Mouse (Mus musculus) intestine, embryonic 14.5 days (tissue): ENCODE results near the gene Tfdp1. TPM values are rescaled to one million over a fixed set of nuclear protein-coding genes. Genes with fewer than 3 reads are reported as not detected.

Experiments
- ATAC-seq: fragments of 200-750 bp; cut with Nextera tagmentation; replicated peaks from 2 replicates; pipeline ENCODE4 v1.8.0; 2017; ENCODE audit warnings: low read depth, moderate number of reproducible peaks, moderate TSS enrichment, moderate library complexity; ENCODE audit not compliant: low FRiP score, low TSS enrichment
- DNase-seq: peaks from one replicate; pipeline ENCODE4 v3.0.0-alpha.2; 2018; ENCODE audit warnings: low spot score
- H3K27ac ChIP-seq: fragments of 300-500 bp; sonication (generic); 2 replicates; pipeline ENCODE4 v1.5.1; 2014; ENCODE audit warnings: low read depth, mild to moderate bottlenecking, control low read depth
- H3K27me3 ChIP-seq: fragments of 300-500 bp; sonication (generic); replicated peaks from 2 replicates; pipeline ENCODE4 v1.6.1; 2014; ENCODE audit warnings: low read length, control low read depth; ENCODE audit not compliant: control insufficient read depth, insufficient read depth
- H3K36me3 ChIP-seq: fragments of 300-500 bp; sonication (generic); 2 replicates; pipeline ENCODE4 v1.6.1; 2014; ENCODE audit warnings: low read length, control low read depth; ENCODE audit not compliant: control insufficient read depth, insufficient read depth
- H3K4me1 ChIP-seq: fragments of 300-500 bp; sonication (generic); replicated peaks from 2 replicates; pipeline ENCODE4 v1.6.1; 2014; ENCODE audit warnings: low read length, control low read depth, mixed read lengths; ENCODE audit not compliant: control insufficient read depth, insufficient read depth
- H3K4me2 ChIP-seq: fragments of 300-500 bp; sonication (generic); 2 replicates; pipeline ENCODE4 v1.6.1; 2014; ENCODE audit warnings: low read length
- H3K4me3 ChIP-seq: fragments of 300-500 bp; sonication (generic); 2 replicates; pipeline ENCODE4 v1.5.1; 2014; ENCODE audit warnings: low read depth, low read length, control low read depth, mixed read lengths
- H3K9ac ChIP-seq: fragments of 300-500 bp; sonication (generic); 2 replicates; pipeline ENCODE4 v1.6.1; 2014; ENCODE audit warnings: mild to moderate bottlenecking, low read length
- H3K9me3 ChIP-seq: fragments of 300-500 bp; sonication (generic); 2 replicates; pipeline ENCODE4 v1.6.1; 2016; ENCODE audit warnings: low read length, control low read depth; ENCODE audit not compliant: control insufficient read depth
- WGBS: fragments of 180-500 bp; shearing (Covaris S2); extraction: QIAGEN DNeasy Blood & Tissue Kit; methylation state at CpG from one replicate; pipeline ENCODE4 v1.1.7; 2014; 5-methylcytosine and 5-hydroxymethylcytosine counted together
- polyA plus RNA-seq: library from polyadenylated mRNA; unstranded; fragments of >200 nt; fragmentation: Nextera tagmentation; extraction: Ambion mirVana; gene quantifications from 2 replicates; pipeline ENCODE4 v1.2.1, GENCODE M21; 2014

Tfdp1 gene
- polyA plus RNA-seq, 1 experiment from 2014 or later = 186 TPM

DNA sequence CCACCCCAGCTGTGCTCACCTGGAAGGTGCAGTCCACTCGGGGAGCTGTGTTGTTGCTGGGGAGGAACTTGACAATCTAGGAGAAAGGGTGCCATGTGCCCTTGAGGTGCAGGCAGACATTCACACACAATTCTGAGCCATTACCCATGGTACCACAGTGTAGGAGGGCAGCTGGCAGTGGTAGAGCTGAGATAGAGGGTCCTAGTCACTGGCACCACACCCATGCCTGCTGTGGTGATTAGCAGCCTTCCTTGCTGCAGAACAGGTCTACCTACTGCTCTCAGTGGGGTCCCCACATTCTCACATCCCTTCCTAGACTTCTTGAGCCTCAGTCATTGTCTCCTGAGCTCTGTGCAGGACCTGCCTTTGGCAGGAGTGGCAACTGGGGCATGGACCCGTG is 50.2 kb downstream of the Tfdp1 start:
- H3K9ac ChIP-seq = no peak overlapping the region
- 78% methylated on average over 2 of the region's 2 CpGs for WGBS

DNA sequence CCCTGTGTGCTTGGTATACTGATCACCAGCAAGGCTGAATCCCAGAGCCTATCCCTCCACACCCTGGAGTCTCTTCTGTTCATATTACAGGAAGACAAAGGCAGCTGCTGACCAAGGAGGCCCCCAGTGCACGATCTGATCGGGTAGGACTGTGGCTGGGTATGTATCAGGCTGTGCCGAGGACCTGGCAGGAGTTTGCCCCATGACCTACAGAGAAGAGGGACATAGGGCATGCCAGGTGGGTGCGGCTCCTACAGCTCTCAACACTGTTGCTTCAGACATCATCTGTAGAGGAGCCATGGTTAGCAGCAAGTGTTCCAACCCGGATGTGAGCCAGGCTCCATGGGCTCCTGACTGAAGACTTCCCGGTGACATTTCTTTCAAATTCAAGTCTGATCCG is 55.3 kb downstream of the Tfdp1 start:
- Histone ChIP-seq H3K9me3 (no peaks in the 10 kb centered on the region), H3K27me3 (no peaks in the 10 kb centered on the region), H3K9ac (no peak overlapping the region), H3K27ac (no peak overlapping the region), H3K4me2 (no peak overlapping the region), H3K4me3 (no peak overlapping the region), H3K4me1 (no peaks in the 10 kb centered on the region), H3K36me3 (no peaks in the 10 kb centered on the region)
- WGBS = 90% methylated on average over 7 of the region's 7 CpGs
- ATAC-seq (no peak), DNase-seq (no peak)

More for the DNA sequence above, 50.2 kb downstream of the Tfdp1 start:
- Histone ChIP-seq H3K36me3 (no peaks in the 10 kb centered on the region), H3K4me2 (no peak overlapping the region), H3K27ac (no peak overlapping the region), H3K4me3 (no peak overlapping the region), H3K4me1 (no peaks in the 10 kb centered on the region), H3K27me3 (no peaks in the 10 kb centered on the region), H3K9me3 (no peaks in the 10 kb centered on the region)
- no peak for DNase-seq
- no peak for ATAC-seq

DNA sequence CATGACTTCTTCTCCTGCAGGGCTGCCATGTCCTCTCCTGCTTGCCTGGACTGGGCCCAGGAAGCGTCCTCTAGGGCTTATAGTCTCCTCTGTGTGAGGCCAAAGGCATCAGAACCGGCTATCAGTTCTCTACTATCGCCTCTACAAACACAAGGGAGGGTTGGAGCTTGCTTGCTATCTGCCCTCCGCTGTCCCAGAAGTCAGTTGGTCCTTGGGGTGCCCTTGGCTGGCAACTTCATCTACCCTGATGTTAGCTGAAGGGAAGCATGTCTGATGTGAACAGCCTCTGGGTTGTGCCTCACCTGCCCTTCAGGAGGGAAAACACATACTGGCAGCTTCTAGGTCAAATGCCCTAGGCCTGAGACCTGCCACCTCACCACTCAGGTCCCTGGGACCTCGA is 58.2 kb downstream of the Tfdp1 start, which contains the start of gene Atp4b:
TSS of gene Atp4b (minus strand) at position 101 of the 400 bp plus-strand sequence.
- Histone ChIP-seq H3K9me3 (no peaks in the 10 kb centered on the region), H3K36me3 (no peaks in the 10 kb centered on the region), H3K4me1 (no peaks in the 10 kb centered on the region), H3K27me3 (no peaks in the 10 kb centered on the region), H3K27ac (no peak within 1 kb of the TSS), H3K4me2 (no peak within 1 kb of the TSS), H3K4me3 (no peak within 1 kb of the TSS), H3K9ac (no peak within 1 kb of the TSS)
- 78% methylated on average over 5 of the region's 5 CpGs for WGBS
- DNase-seq (no peak), ATAC-seq (no peak)

DNA sequence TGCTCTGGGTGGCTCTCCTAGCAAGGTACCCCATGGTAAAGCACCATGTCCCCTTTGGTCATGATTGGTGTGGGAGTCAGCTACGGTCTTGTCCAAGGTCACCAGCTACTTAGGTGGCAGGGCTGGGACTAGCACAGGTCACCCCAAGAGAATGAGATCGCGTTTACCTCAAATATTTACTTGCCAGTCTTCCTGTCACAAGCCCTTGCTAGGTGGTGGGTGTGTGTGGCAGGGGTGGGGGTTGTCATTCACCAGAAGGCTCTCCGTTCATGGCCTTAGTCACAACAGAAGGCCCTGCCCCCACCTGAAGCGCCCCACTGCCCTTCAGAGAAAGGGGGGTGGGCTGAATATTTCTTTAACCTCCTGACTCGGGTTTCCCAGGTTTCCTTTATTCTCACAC is 65.0 kb downstream of the Tfdp1 start:
- Histone ChIP-seq H3K9me3 (no peaks in the 10 kb centered on the region), H3K9ac (no peak overlapping the region), H3K36me3 (no peaks in the 10 kb centered on the region), H3K4me2 (no peak overlapping the region), H3K4me3 (no peak overlapping the region), H3K27ac (no peak overlapping the region), H3K4me1 (no peaks in the 10 kb centered on the region), H3K27me3 (no peaks in the 10 kb centered on the region)
- WGBS = 55% methylated on average over 6 of the region's 6 CpGs
- ATAC-seq (no peak), DNase-seq (no peak)

DNA sequence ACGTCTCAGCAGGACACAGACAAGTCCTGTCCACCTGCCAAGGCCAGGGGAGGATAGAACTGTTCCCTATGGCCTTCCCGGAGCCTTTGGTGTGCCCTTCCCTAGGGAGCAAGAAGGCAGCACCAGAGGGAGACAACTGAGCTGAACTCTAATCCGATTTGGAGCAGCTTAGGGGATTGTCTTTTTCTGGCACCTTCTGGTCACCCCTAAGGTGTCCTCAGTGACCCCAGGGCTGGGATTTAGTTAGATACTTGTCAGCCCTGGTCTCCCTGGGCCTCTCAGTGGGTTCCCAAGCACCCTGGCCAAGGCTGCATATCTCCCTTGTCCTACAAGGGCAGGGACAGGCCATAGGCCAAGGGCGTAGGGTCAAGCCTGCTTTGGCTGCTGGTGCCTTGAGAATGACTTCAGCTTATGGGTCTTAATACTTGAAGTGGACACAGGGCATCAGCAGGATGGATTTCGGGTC is 66.1 kb downstream of the Tfdp1 start, which contains the start of gene Grk1:
TSS of gene Grk1 (plus strand) at position 416 of the 466 bp plus-strand sequence.
- Histone ChIP-seq H3K9me3 (no peaks in the 10 kb centered on the region), H3K4me3 (no peak within 1 kb of the TSS), H3K27me3 (no peaks in the 10 kb centered on the region), H3K4me2 (no peak within 1 kb of the TSS), H3K9ac (no peak within 1 kb of the TSS), H3K27ac (no peak within 1 kb of the TSS), H3K4me1 (no peaks in the 10 kb centered on the region), H3K36me3 (no peaks in the 10 kb centered on the region)
- WGBS = 86% methylated on average over 5 of the region's 5 CpGs
- DNase-seq (no peak), ATAC-seq (no peak)

DNA sequence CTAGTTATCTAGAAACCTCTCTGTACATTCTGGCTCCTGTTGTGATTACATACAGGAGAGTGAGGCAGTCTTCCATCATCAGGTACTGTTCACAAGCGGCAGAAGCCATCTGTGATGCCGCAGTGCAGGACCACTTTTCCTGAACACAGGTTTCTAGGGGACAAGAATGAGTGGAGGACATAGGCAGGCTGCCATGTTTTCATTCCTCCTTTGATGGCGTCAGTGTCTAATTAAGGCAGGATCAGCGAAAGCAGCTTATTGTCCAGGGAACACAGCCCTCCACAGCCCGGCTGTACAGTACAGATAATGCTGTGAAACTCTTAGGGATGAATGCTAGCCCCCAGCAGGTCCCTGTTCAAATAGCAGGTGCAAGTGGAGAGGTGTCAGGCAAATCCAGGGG is 67.5 kb downstream of the Tfdp1 start:
- 80% methylated on average over 5 of the region's 5 CpGs for WGBS
- Histone ChIP-seq H3K4me1 (no peaks in the 10 kb centered on the region), H3K27me3 (no peaks in the 10 kb centered on the region), H3K4me3 (no peak overlapping the region), H3K27ac (no peak overlapping the region), H3K9ac (no peak overlapping the region), H3K9me3 (no peaks in the 10 kb centered on the region), H3K4me2 (no peak overlapping the region), H3K36me3 (no peaks in the 10 kb centered on the region)
- ATAC-seq (no peak), DNase-seq (no peak)

DNA sequence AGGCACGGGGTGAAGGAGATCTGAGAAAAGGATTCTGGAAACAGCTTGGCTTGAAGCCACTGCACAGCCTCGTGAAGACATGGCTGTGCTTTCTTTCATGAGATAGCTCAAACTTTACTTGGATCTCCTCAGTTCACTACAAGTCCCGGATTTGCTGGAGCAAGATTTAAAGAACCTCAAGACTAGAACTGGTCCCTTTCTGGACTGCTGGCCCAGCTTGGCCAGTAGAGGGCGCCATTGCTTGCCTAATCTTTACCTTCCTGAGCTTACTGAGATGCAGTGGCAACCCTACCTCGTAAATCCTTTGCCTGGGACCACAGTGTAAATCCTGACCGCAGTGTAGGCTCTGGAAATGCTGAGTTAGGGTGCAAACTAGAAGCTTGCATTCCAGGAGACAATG is 73.0 kb downstream of the Tfdp1 start:
- Histone ChIP-seq H3K4me2 (no peak overlapping the region), H3K9ac (no peak overlapping the region), H3K27me3 (no peaks in the 10 kb centered on the region), H3K4me1 (no peaks in the 10 kb centered on the region), H3K9me3 (no peaks in the 10 kb centered on the region), H3K36me3 (no peaks in the 10 kb centered on the region), H3K27ac (no peak overlapping the region), H3K4me3 (no peak overlapping the region)
- peak; percentile 81 for DNase-seq
- 28% methylated on average over 6 of the region's 6 CpGs for WGBS
- no peak for ATAC-seq

DNA sequence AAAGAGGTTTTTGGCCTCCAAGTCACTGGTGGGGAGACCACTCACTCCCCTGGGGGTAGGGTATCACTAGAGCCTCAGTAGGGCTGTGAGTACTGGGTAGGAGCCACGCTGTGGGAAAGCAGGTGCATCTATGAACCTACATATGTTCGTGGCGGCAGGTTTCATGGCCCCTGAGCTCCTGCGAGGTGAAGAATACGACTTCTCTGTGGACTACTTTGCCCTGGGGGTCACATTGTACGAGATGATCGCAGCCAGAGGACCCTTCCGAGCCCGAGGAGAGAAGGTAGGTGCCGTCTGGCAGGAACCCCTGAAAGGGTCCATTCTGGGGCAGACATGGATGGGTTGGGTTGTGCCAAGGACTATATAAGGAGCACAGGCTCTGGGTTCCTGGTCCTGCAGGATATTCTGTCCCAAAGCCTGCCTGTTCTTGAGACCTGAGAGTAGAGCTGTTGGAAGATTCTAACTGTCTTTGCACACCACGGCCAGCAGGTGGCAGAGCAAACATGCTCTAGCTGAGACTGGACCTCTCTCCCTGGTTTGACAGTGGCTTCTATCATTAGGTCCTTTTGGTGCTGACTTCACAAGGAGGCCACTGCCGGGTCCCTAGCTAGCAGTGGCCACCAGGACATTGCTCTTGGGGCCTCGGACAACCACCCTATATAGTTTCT is 74.5 kb downstream of the Tfdp1 start:
- Histone ChIP-seq H3K4me1 (no peaks in the 10 kb centered on the region), H3K9me3 (no peaks in the 10 kb centered on the region), H3K9ac (no peak overlapping the region), H3K4me3 (no peak overlapping the region), H3K36me3 (no peaks in the 10 kb centered on the region), H3K4me2 (no peak overlapping the region), H3K27ac (no peak overlapping the region), H3K27me3 (no peaks in the 10 kb centered on the region)
- ATAC-seq = no peak
- 60% methylated on average over 13 of the region's 13 CpGs for WGBS
- peak; percentile 79 for DNase-seq

DNA sequence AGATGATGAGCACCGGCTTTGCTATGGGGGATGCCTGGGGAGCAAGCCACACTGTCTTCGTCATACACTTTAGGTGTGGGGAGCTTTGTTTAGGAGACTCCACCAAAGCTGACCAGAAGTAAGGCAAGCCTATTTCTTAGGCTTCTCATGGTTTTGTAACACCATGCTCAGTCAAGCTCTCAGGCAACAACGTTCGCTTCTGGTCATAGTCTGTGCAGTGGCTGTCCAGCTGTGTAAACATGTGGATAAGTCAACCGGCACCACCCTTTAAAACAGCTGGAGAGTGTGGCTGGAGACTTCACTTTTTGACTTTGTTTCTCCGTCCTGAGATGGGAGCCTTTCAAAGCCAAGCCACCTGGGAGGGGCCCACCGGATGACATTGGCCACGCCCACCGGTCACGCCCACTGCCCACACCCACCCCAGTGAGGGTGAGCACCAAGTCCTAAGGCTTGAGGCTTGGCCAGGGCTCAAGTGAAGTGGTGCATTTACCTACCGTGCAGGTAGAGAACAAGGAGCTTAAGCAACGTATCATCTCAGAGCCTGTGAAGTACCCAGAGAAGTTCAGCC is 75.4 kb downstream of the Tfdp1 start:
- no peak overlapping the region for H3K4me3 ChIP-seq
- H3K4me1 ChIP-seq = no peaks in the 10 kb centered on the region
- no peaks in the 10 kb centered on the region for H3K36me3 ChIP-seq
- no peaks in the 10 kb centered on the region for H3K9me3 ChIP-seq
- H3K4me2 ChIP-seq = no peak overlapping the region
- no peak for DNase-seq
- 49% methylated on average over 12 of the region's 12 CpGs for WGBS
- no peak for ATAC-seq
- H3K27me3 ChIP-seq = no peaks in the 10 kb centered on the region
- no peak overlapping the region for H3K27ac ChIP-seq
- no peak overlapping the region for H3K9ac ChIP-seq
